Mouse (Mus musculus) heart, embryonic 11.5 days (tissue): ENCODE data around the gene Kntc1. TPM values are rescaled to one million over a fixed set of nuclear protein-coding genes. Genes with fewer than 3 reads are reported as not detected.

ENCODE experiments used
- ATAC-seq: fragments of 200-750 bp; cut with Nextera tagmentation; replicated peaks from 2 replicates; pipeline ENCODE4 v1.8.0; 2017; ENCODE audit warnings: moderate library complexity; ENCODE audit not compliant: insufficient number of reproducible peaks, low FRiP score, low TSS enrichment
- H3K27ac ChIP-seq: fragments of 300-500 bp; sonication (generic); 2 replicates; pipeline ENCODE4 v1.5.1; 2014; ENCODE audit warnings: mild to moderate bottlenecking, low read depth, low read length
- H3K27me3 ChIP-seq: fragments of 300-500 bp; sonication (generic); 2 replicates; pipeline ENCODE4 v1.6.1; 2014; ENCODE audit warnings: mild to moderate bottlenecking, low read length, mixed read lengths; ENCODE audit not compliant: control insufficient read depth, insufficient read depth
- H3K36me3 ChIP-seq: fragments of 300-500 bp; sonication (generic); 2 replicates; pipeline ENCODE4 v1.6.1; 2014; ENCODE audit warnings: mild to moderate bottlenecking, low read length, moderate library complexity, mixed read lengths; ENCODE audit not compliant: control insufficient read depth, insufficient read depth
- H3K4me1 ChIP-seq: fragments of 300-500 bp; sonication (generic); 2 replicates; pipeline ENCODE4 v1.6.1; 2014; ENCODE audit warnings: low read length; ENCODE audit not compliant: control insufficient read depth, insufficient read depth
- H3K4me2 ChIP-seq: fragments of 300-500 bp; sonication (generic); 2 replicates; pipeline ENCODE4 v1.6.1; 2014; ENCODE audit warnings: mild to moderate bottlenecking, moderate library complexity
- H3K4me3 ChIP-seq: fragments of 300-500 bp; sonication (generic); 2 replicates; pipeline ENCODE4 v1.5.1; 2014; ENCODE audit warnings: low read depth, low read length
- H3K9ac ChIP-seq: fragments of 300-500 bp; sonication (generic); 2 replicates; pipeline ENCODE4 v1.6.1; 2014; ENCODE audit warnings: mild to moderate bottlenecking, low read depth, low read length, moderate library complexity
- H3K9me3 ChIP-seq: fragments of 300-500 bp; sonication (generic); replicated peaks from 2 replicates; pipeline ENCODE4 v1.6.1; 2016; ENCODE audit warnings: low read length; ENCODE audit not compliant: control insufficient read depth
- WGBS: fragments of 180-500 bp; shearing (Covaris S2); extraction: QIAGEN DNeasy Blood & Tissue Kit; methylation state at CpG from one replicate; pipeline ENCODE4 v1.1.7; 2014; ENCODE audit not compliant: insufficient replicate concordance; 5-methylcytosine and 5-hydroxymethylcytosine counted together
- polyA plus RNA-seq: library from polyadenylated mRNA; unstranded; fragments of >200 nt; fragmentation: Nextera tagmentation; extraction: Ambion mirVana; gene quantifications from 2 replicates; pipeline ENCODE4 v1.2.1, GENCODE M21; 2014

Gene Kntc1
- polyA plus RNA-seq, 1 experiment from 2014 or later: 24.6 TPM

DNA sequence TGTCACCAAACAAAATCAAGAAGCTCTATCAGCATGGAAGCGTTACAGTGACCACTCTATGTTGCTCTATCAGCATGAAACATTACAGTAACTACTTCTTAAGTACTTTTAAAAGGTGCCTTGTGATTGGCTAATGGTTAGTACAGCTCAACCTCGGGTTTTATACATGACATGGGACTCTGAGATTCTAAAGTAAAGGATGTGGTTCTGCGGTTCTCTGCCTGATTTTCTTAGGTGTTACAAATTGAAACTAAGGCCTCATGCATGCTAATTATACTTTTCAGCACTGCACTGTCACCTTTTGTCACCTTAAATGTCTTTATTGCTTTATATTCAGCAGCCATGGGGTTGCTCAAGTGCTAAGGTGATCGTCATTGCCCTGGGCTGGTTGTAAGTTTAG is 32.3 kb downstream of the Kntc1 start:
- H3K27ac ChIP-seq: no peak overlapping the region
- no peaks in the 10 kb centered on the region for H3K9me3 ChIP-seq
- H3K9ac ChIP-seq: no peak overlapping the region
- ATAC-seq: no peak
- H3K4me3 ChIP-seq: no peak overlapping the region
- no peak overlapping the region for H3K4me2 ChIP-seq
- H3K27me3 ChIP-seq: no peaks in the 10 kb centered on the region
- no peaks in the 10 kb centered on the region for H3K4me1 ChIP-seq
- 90% methylated on average over 4 of the region's 4 CpGs for WGBS
- H3K36me3 ChIP-seq: peaks cover 21% of the 10 kb centered on the region

DNA sequence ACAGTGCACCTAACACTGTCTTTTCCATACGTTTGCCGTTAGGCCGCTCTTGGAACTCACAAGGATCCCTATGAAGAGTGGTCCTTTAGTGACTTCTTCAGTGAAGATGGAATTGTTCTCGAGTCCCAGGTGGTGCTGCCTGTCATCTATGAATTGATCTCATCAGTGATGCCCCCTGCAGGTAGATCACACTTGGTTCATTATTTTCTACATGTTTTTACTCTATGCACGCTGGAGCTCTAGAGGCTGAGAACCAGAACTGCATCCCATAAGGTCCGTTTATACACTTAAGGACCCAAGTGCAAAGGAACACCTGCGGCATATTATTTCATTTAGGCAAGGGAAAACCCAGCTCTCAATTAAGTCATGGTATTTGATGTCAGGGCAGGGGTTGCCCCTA is 39.5 kb downstream of the Kntc1 start:
- Histone ChIP-seq H3K4me2 (no peak overlapping the region), H3K36me3 (peaks cover 25% of the 10 kb centered on the region), H3K27ac (no peak overlapping the region), H3K27me3 (no peaks in the 10 kb centered on the region), H3K9me3 (no peaks in the 10 kb centered on the region), H3K4me1 (no peaks in the 10 kb centered on the region), H3K9ac (no peak overlapping the region), H3K4me3 (no peak overlapping the region)
- WGBS: 89% methylated on average over 7 of the region's 7 CpGs
- ATAC-seq: no peak

DNA sequence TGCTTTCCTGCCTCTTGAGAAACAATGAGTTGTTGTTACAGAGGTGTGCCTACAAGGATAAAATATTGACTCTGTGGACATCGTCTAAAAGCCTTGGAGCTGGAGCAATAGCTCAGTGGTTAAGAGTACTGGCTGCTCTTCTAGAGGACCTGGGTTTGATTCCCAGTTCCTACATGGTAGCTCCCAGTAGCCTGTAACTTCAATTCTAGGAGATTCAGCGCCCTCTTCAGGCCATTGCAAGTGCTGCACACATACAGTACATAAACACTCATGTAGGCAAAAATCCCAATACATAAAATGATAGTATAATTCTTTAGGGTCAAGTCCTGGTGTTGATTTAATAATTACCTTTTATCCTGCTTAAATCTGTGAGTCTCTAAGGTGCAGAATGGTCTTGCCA is 43.6 kb downstream of the Kntc1 start:
- Histone ChIP-seq H3K4me1 (no peaks in the 10 kb centered on the region), H3K4me3 (no peak overlapping the region), H3K27me3 (no peaks in the 10 kb centered on the region), H3K4me2 (no peak overlapping the region), H3K9ac (no peak overlapping the region), H3K27ac (no peak overlapping the region), H3K36me3 (peaks cover 21% of the 10 kb centered on the region), H3K9me3 (no peaks in the 10 kb centered on the region)
- no peak for ATAC-seq
- 77% methylated on average over 2 of the region's 2 CpGs for WGBS

DNA sequence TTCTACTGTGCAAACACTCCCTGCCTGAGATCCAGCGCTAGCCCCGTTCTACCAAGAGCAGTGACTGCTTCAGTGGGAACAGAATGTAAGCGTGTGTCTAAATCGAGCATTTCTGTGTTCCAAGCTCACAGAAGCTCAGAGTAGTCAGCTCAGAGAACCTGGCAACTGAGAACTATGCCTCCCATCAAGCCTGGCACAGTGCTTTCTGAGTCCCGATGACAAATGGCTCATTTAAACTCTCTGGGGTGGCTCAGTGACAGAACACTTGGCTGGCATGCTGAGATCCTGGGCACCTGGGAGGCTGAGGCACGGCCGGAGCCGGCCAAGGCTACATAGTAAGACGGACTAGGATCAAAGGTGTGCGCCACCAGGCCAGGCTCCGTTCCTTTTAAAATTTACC is 56.8 kb downstream of the Kntc1 start:
- H3K36me3 ChIP-seq: peaks cover 7% of the 10 kb centered on the region

DNA sequence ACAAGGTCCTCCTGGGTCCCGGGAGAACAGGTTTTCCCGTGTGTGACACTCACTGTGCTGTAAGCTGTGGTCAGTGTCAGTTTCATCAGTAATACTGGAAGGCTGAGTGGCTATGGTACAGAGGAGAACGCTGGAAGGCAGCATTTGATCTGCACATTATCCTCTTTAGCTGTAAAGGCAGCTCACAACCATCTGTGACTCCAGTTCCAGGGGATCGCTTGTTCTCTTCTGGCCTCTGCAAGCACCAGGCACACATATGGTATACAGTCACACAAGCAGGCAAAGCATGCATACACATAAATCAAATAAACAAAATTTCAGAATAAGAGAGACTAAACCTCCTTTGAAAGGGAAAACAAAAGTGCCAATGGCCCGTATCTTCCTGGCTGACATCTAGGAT is 59.0 kb downstream of the Kntc1 start:
- Histone ChIP-seq H3K27ac (no peak overlapping the region), H3K9ac (no peak overlapping the region), H3K4me1 (no peaks in the 10 kb centered on the region), H3K9me3 (no peaks in the 10 kb centered on the region), H3K36me3 (no peaks in the 10 kb centered on the region; the same call in 1 of the 2 replicates), H3K27me3 (no peaks in the 10 kb centered on the region), H3K4me3 (no peak overlapping the region), H3K4me2 (no peak overlapping the region)
- 81% methylated on average over 5 of the region's 5 CpGs for WGBS
- ATAC-seq: no peak

More for the DNA sequence above, 56.8 kb downstream of the Kntc1 start:
- ATAC-seq: no peak
- Histone ChIP-seq H3K27me3 (no peaks in the 10 kb centered on the region), H3K9ac (no peak overlapping the region), H3K9me3 (no peaks in the 10 kb centered on the region), H3K4me2 (no peak overlapping the region), H3K4me1 (no peaks in the 10 kb centered on the region), H3K4me3 (no peak overlapping the region), H3K27ac (no peak overlapping the region)
- 89% methylated on average over 11 of the region's 11 CpGs for WGBS

DNA sequence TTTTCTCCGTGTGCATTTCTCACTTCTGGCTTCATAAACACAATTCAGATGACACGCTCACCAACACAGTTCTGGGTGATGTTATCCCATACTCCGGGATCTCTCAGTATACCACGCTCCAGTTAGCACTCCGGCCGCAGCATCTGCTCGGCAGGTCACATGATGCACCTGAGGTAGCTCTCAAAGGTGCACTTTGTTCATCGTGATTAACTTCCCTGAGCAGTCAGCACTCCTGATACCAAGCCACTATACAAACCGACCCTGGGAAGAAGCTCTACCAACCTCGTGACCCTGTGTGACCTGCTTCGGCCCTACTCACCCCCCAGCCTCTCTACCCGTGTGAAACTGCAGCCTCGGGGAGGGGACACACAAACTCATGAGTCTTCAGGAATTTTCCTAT is 59.6 kb downstream of the Kntc1 start:
- 90% methylated on average over 13 of the region's 13 CpGs for WGBS
- Histone ChIP-seq H3K4me2 (no peak overlapping the region), H3K4me1 (no peaks in the 10 kb centered on the region), H3K36me3 (no peaks in the 10 kb centered on the region; the same call in 1 of the 2 replicates), H3K27me3 (no peaks in the 10 kb centered on the region), H3K9ac (no peak overlapping the region), H3K9me3 (no peaks in the 10 kb centered on the region), H3K4me3 (no peak overlapping the region), H3K27ac (no peak overlapping the region)
- no peak for ATAC-seq

GRCm38 (mm10) chr5:123816891-123817290 is 67.4 kb downstream of the Kntc1 start:
- no peaks in the 10 kb centered on the region for H3K9me3 ChIP-seq
- no peak overlapping the region for H3K9ac ChIP-seq
- H3K36me3 ChIP-seq: peaks cover 10% of the 10 kb centered on the region; the same call in 1 of the 2 replicates
- H3K27ac ChIP-seq: no peak overlapping the region
- H3K4me1 ChIP-seq: no peaks in the 10 kb centered on the region
- no peak overlapping the region for H3K4me3 ChIP-seq
- H3K27me3 ChIP-seq: no peaks in the 10 kb centered on the region
- no peak overlapping the region for H3K4me2 ChIP-seq
- ATAC-seq: no peak
- 87% methylated on average over 7 of the region's 7 CpGs for WGBS

GRCm38 (mm10) chr5:123818941-123819577 is 69.5 kb downstream of the Kntc1 start:
- 93% methylated on average over 19 of the region's 19 CpGs for WGBS
- H3K27ac ChIP-seq: no peak overlapping the region
- H3K4me2 ChIP-seq: no peak overlapping the region
- H3K4me3 ChIP-seq: no peak overlapping the region
- H3K4me1 ChIP-seq: no peaks in the 10 kb centered on the region
- peaks cover 10% of the 10 kb centered on the region; the same call in 1 of the 2 replicates for H3K36me3 ChIP-seq
- H3K9me3 ChIP-seq: no peaks in the 10 kb centered on the region
- no peak overlapping the region for H3K9ac ChIP-seq
- no peaks in the 10 kb centered on the region for H3K27me3 ChIP-seq
- no peak for ATAC-seq
